Mouse (Mus musculus): Measurements from ENCODE around the gene Il27ra.
"Not testable (repeated sequence)": the region's sequence is repeated elsewhere in the genome, so short reads cannot be mapped to it uniquely, and the experiment has no call there.

The Il27ra gene

DNA sequence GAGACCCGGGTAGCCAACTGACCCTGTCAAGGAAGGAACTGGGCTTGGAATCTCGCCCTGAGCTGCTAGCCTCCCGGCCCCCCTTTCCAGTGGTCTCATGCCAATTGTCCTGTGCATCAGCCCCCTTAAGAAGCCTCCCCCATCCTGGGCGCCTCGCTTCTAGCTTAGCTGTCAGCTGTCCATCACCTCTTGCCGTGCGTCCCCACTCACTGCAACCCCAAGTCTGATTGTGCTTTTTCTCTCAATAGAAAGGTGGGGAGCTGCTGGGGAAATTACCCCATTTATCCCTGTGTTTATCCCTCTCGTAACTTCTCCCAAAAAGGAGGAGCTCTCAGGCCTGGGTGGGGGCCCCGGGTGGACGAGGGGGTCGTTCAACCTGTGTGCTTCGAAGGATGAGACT lies 46.4 kb downstream of the Il27ra start:
- DNase-seq (ENCODE audit: low spot score): no peak

DNA sequence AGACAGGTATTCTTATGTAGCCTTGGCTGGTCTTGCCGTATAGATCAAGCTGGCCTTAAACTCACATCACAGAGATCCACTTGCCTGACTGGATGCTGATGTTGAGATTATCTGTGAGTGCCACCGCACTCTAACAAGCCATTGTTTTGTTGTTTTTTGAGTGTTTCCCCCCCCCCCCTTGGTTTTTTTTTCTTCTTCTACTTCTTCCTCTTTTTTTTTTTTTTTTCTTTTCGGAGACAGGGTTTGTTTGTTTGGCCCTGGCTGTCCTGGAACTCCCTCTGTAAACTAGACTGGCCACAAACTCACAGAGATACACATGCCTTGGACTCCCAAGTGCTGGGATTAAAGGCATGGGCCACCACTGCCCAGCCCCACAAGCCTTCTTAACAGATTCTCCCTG lies 48.4 kb downstream of the Il27ra start:
- DNase-seq (ENCODE audit: low spot score): no peak

DNA sequence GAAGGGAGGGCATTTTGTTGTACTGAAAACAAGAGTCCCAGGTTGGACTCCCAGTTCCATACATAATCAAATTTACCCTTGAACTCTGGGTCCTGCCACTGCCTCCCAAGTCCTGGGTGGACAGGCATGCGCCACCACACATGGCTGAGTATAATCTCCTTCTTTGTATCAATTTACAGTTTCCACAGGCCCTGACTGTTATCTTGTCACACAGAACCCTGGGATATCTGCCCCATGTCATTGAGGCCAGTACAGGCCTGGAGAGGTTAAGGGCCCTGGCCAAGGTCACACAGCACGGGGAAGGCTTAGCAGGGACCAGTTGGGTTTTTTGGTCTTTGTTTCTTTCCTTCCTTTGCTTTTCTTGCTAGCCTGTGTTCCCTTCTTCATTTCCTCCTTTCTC lies 49.9 kb downstream of the Il27ra start:
- no peak for DNase-seq (ENCODE audit: low spot score)

DNA sequence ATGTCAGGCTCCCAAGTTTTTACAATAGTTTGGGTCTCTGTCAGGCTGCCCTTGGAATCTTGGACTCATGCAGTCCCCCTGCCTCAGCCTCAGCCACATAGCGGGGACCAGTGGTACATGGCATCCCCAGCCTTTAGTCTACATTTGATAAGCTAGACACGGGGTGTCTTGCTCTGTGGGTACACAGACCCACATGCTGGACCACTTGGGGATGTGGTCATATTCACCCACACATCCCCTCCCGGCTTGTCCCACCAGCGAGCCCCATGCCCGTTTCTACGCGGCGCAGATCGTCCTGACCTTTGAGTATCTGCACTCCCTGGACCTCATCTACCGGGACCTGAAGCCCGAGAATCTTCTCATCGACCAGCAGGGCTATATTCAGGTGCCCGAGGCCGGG lies 52.2 kb downstream of the Il27ra start:
- no peak for DNase-seq (ENCODE audit: low spot score)

DNA sequence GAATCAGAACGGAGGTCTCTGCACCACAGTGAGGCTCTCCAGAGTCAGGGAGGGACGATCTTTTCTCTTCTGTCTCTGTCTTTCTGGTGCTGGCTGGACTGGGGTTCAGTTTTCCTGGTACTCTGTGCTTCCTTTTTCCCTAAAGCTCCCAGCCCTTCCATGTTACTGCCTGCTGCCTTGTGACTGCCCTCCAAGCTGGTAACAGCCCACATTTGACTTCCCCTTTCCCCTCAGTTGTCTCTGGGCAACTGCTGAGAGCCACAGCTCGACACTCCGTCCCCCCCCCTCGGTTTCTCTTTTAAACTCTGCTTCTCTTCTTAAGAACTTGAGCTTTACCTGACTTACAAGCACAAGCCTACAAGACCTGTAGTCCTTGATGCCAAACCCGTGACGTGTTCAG lies 53.1 kb downstream of the Il27ra start:
- no peak for DNase-seq (ENCODE audit: low spot score)

DNA sequence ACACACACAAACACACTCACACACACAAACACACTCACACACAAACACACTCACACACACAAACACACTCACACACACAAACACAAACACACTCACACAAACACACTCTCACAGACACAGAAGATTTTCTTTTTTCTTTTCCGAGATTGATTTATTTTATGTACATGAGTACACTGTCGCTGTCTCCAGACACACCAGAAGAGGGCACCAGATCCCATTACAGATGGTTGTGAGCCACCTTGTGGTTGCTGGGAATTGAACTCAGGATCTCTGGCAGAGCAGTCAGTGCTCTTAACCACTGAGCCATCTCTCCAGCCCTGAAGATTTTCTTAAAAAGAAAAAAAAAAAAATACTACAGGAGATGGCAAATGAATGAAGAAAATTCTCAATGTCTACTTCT lies 59.2 kb downstream of the Il27ra start:
- DNase-seq (ENCODE audit: low spot score): not testable (repeated sequence)

DNA sequence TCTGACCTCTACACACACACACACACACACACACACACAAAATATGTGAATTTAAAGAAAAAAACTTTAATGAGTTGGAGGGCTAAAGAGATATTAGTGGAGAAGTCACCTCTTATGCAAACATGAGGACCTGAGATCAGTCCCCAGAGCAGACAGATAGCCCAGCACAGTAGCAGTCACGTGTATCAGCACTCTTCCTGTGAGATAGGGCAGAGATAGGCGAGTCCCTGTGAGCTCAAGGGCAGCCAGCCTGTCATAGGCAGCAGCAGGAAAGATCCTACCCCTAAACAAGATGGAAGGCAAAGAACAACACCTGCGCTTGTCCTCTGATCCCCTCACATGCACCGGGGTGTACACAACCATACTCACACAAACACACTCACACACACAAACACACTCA lies 59.9 kb downstream of the Il27ra start:
- no peak for DNase-seq (ENCODE audit: low spot score)

DNA sequence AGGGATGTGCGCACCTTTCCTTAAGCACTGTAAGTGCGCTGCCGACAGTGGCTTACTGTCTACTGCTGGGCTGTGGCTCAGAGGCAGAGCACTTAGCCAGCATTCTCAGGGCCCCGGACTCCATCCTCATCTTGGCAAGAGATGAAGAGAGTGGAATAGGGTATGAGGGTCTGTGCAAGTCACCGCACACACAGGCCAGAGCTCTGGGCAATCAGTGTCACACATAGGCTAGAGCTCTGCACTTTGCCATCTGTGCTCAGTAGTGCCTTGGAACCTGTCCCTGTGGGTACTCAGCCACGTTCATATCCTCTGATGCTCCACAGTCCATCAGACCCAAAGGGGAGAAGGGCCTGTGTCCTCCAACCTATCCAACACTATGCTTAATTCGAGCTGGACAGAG lies 60.9 kb downstream of the Il27ra start:
- DNase-seq (ENCODE audit: low spot score): no peak

DNA sequence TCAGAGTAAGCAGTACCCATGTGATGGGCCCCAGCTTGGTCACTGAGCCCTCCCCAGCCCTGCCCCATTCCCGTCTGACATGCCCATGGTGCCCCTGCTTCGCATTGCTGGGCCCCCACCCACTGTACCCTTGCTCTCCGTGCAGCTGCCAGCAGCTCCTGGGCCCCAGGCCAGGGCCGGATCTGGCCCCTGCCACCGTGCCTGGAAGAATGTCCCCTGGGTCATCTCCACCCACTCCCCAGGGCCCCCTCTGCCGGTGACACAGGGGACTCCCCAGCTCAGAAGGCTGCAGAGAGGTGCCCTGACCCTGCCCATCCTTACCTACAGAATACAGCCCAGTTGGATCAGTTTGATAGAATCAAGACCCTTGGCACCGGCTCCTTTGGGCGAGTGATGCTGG lies 61.5 kb downstream of the Il27ra start:
- DNase-seq (ENCODE audit: low spot score): no peak

Measured in ovary, postnatal 14 days (tissue).